Mouse (Mus musculus) right cerebral cortex, postnatal 10 days (tissue): ENCODE measurements around the gene Arhgap10.

Experiments used
- DNase-seq, 2 experiments: peaks; one replicate each; pipeline ENCODE4 v3.0.0; 2021; ENCODE audit warnings: low spot score in 2 of 2

Gene Arhgap10

GRCm38 (mm10) chr8:77284473-77284872 is 233.3 kb downstream of the Arhgap10 start:
- DNase-seq = no peak

GRCm38 (mm10) chr8:77282605-77283236 is 235.0 kb downstream of the Arhgap10 start:
- DNase-seq = no peak

- no peak for DNase-seq
Measured at GRCm38 (mm10) chr8:77279977-77280376, 237.8 kb downstream of the Arhgap10 start.

GRCm38 (mm10) chr8:77278246-77278645 is 239.5 kb downstream of the Arhgap10 start:
- DNase-seq = no peak

GRCm38 (mm10) chr8:77276827-77277226 is 240.9 kb downstream of the Arhgap10 start:
- DNase-seq = no peak

- DNase-seq = no peak
Measured at GRCm38 (mm10) chr8:77275571-77275970, 242.2 kb downstream of the Arhgap10 start.

GRCm38 (mm10) chr8:77272136-77272535 is 245.6 kb downstream of the Arhgap10 start:
- DNase-seq = no peak

GRCm38 (mm10) chr8:77267941-77268405 is 249.8 kb downstream of the Arhgap10 start:
- no peak for DNase-seq

GRCm38 (mm10) chr8:77262216-77263009 is 255.3 kb downstream of the Arhgap10 start:
- DNase-seq = no peak

GRCm38 (mm10) chr8:77261215-77261614 is 256.5 kb downstream of the Arhgap10 start:
- DNase-seq = no peak

GRCm38 (mm10) chr8:77257085-77257451 is 260.7 kb downstream of the Arhgap10 start:
- DNase-seq = peak in 1 of 2 experiments; percentile 40

GRCm38 (mm10) chr8:77256450-77257084 is 261.2 kb downstream of the Arhgap10 start:
- peak; percentile 72 to 84 for DNase-seq

- no peak for DNase-seq
Measured at GRCm38 (mm10) chr8:77254466-77254865, 263.3 kb downstream of the Arhgap10 start.

GRCm38 (mm10) chr8:77251134-77251533 is 266.6 kb downstream of the Arhgap10 start:
- DNase-seq = no peak

- DNase-seq = no peak
Measured at GRCm38 (mm10) chr8:77250094-77250493, 267.7 kb downstream of the Arhgap10 start.

- DNase-seq = no peak
Measured at GRCm38 (mm10) chr8:77241381-77241780, 276.4 kb downstream of the Arhgap10 start.

- no peak for DNase-seq
Measured at GRCm38 (mm10) chr8:77239462-77239861, 278.3 kb downstream of the Arhgap10 start.

GRCm38 (mm10) chr8:77236701-77237100 is 281.1 kb downstream of the Arhgap10 start:
- DNase-seq = no peak

GRCm38 (mm10) chr8:77232411-77232810 is 285.3 kb downstream of the Arhgap10 start:
- no peak for DNase-seq

- DNase-seq = no peak
Measured at GRCm38 (mm10) chr8:77231834-77232233, 285.9 kb downstream of the Arhgap10 start.

GRCm38 (mm10) chr8:77231211-77231610 is 286.5 kb downstream of the Arhgap10 start:
- no peak for DNase-seq

GRCm38 (mm10) chr8:77228688-77229087 is 289.1 kb downstream of the Arhgap10 start:
- DNase-seq = no peak

- no peak for DNase-seq
Measured at GRCm38 (mm10) chr8:77227742-77228141, 290.0 kb downstream of the Arhgap10 start.
